Mouse (Mus musculus): Measurements from ENCODE around the gene Macf1. TPM values are rescaled to one million over a fixed set of nuclear protein-coding genes. Genes with fewer than 3 reads are reported as not detected.

Gene Macf1
- polyA plus RNA-seq, 1 experiment from 2014 or later, result 82.6 TPM

GRCm38 (mm10) chr4:123584084-123584719, 100.0 kb downstream of the Macf1 start:
- H3K9me3 ChIP-seq, result no peaks in the 10 kb centered on the region
- H3K36me3 ChIP-seq (replicated peaks), result no peaks in the 10 kb centered on the region
- H3K4me1 ChIP-seq, result peaks cover 19% of the 10 kb centered on the region
- no peaks in the 10 kb centered on the region for H3K27me3 ChIP-seq (replicated peaks)
- ATAC-seq (replicated peaks), result no peak
- WGBS, result 25% methylated on average over 8 of the region's 8 CpGs
- H3K4me3 ChIP-seq, result no peak overlapping the region
- no peak overlapping the region for H3K9ac ChIP-seq
- H3K27ac ChIP-seq, result peak overlapping the region; percentile 45; the same call in 1 of the 2 replicates
- H3K4me2 ChIP-seq, result no peak overlapping the region

GRCm38 (mm10) chr4:123577469-123578088, 106.6 kb downstream of the Macf1 start:
- ATAC-seq (replicated peaks), result no peak
- no peak overlapping the region for H3K9ac ChIP-seq
- 71% methylated on average over 2 of the region's 2 CpGs for WGBS
- H3K36me3 ChIP-seq (replicated peaks), result no peaks in the 10 kb centered on the region
- H3K27me3 ChIP-seq (replicated peaks), result no peaks in the 10 kb centered on the region
- no peaks in the 10 kb centered on the region for H3K9me3 ChIP-seq
- H3K4me1 ChIP-seq, result peaks cover 17% of the 10 kb centered on the region
- no peak overlapping the region for H3K4me2 ChIP-seq
- no peak overlapping the region for H3K27ac ChIP-seq
- H3K4me3 ChIP-seq, result no peak overlapping the region

- Histone ChIP-seq H3K36me3 (replicated peaks) (no peaks in the 10 kb centered on the region), H3K27ac (peak overlapping the region; percentile 66), H3K9me3 (no peaks in the 10 kb centered on the region), H3K4me1 (peaks cover 28% of the 10 kb centered on the region), H3K9ac (no peak overlapping the region), H3K27me3 (replicated peaks) (no peaks in the 10 kb centered on the region), H3K4me3 (no peak overlapping the region), H3K4me2 (peak overlapping the region; percentile 26)
- WGBS, result 9% methylated on average over 11 of the region's 11 CpGs
- peak; percentile 43; the same call in 1 of the 2 replicates for ATAC-seq (replicated peaks)
Measured at GRCm38 (mm10) chr4:123572434-123573336, 111.5 kb downstream of the Macf1 start.

GRCm38 (mm10) chr4:123571869-123572268, 112.3 kb downstream of the Macf1 start:
- H3K4me2 ChIP-seq, result no peak overlapping the region
- peak; percentile 31; the same call in 1 of the 2 replicates for ATAC-seq (replicated peaks)
- no peaks in the 10 kb centered on the region for H3K36me3 ChIP-seq (replicated peaks)
- H3K27ac ChIP-seq, result peak overlapping the region; percentile 38; the same call in 1 of the 2 replicates
- H3K27me3 ChIP-seq (replicated peaks), result no peaks in the 10 kb centered on the region
- no peak overlapping the region for H3K9ac ChIP-seq
- H3K4me3 ChIP-seq, result no peak overlapping the region
- WGBS, result 8% methylated on average over 7 of the region's 7 CpGs
- no peaks in the 10 kb centered on the region for H3K9me3 ChIP-seq
- H3K4me1 ChIP-seq, result peaks cover 28% of the 10 kb centered on the region

GRCm38 (mm10) chr4:123565291-123565861, 118.8 kb downstream of the Macf1 start:
- Histone ChIP-seq H3K4me1 (peaks cover 13% of the 10 kb centered on the region), H3K27ac (no peak overlapping the region), H3K9ac (no peak overlapping the region), H3K4me2 (no peak overlapping the region), H3K4me3 (no peak overlapping the region), H3K36me3 (replicated peaks) (no peaks in the 10 kb centered on the region), H3K27me3 (replicated peaks) (no peaks in the 10 kb centered on the region), H3K9me3 (no peaks in the 10 kb centered on the region)
- no peak for ATAC-seq (replicated peaks)
- WGBS, result 41% methylated on average over 7 of the region's 7 CpGs

- Histone ChIP-seq H3K27ac (no peak overlapping the region), H3K27me3 (replicated peaks) (no peaks in the 10 kb centered on the region), H3K9ac (no peak overlapping the region), H3K9me3 (no peaks in the 10 kb centered on the region), H3K4me2 (no peak overlapping the region), H3K4me3 (no peak overlapping the region), H3K4me1 (peaks cover 13% of the 10 kb centered on the region), H3K36me3 (replicated peaks) (no peaks in the 10 kb centered on the region)
- 91% methylated on average over 6 of the region's 6 CpGs for WGBS
- ATAC-seq (replicated peaks), result 0 out of 2 replicates have a peak, but pooled peaks have one; percentile 31
Measured at GRCm38 (mm10) chr4:123564051-123564791, 119.9 kb downstream of the Macf1 start.

GRCm38 (mm10) chr4:123562177-123562815, 121.9 kb downstream of the Macf1 start:
- no peak overlapping the region for H3K9ac ChIP-seq
- no peaks in the 10 kb centered on the region for H3K9me3 ChIP-seq
- no peak for ATAC-seq (replicated peaks)
- H3K27me3 ChIP-seq (replicated peaks), result no peaks in the 10 kb centered on the region
- H3K36me3 ChIP-seq (replicated peaks), result no peaks in the 10 kb centered on the region
- no peak overlapping the region for H3K4me2 ChIP-seq
- 82% methylated on average over 3 of the region's 3 CpGs for WGBS
- H3K4me1 ChIP-seq, result peaks cover 13% of the 10 kb centered on the region
- no peak overlapping the region for H3K4me3 ChIP-seq
- no peak overlapping the region for H3K27ac ChIP-seq

- Histone ChIP-seq H3K4me2 (no peak overlapping the region), H3K4me3 (no peak overlapping the region), H3K9ac (no peak overlapping the region), H3K9me3 (no peaks in the 10 kb centered on the region), H3K36me3 (replicated peaks) (no peaks in the 10 kb centered on the region), H3K27me3 (replicated peaks) (no peaks in the 10 kb centered on the region), H3K4me1 (peaks cover 12% of the 10 kb centered on the region), H3K27ac (no peak overlapping the region)
- WGBS, result 90% methylated on average over 4 of the region's 4 CpGs
- no peak for ATAC-seq (replicated peaks)
Measured at GRCm38 (mm10) chr4:123560896-123561295, 123.3 kb downstream of the Macf1 start.

- no peaks in the 10 kb centered on the region for H3K36me3 ChIP-seq (replicated peaks)
- H3K4me3 ChIP-seq, result no peak overlapping the region
- no peaks in the 10 kb centered on the region for H3K9me3 ChIP-seq
- H3K27ac ChIP-seq, result no peak overlapping the region
- no peak overlapping the region for H3K9ac ChIP-seq
- 92% methylated on average over 2 of the region's 2 CpGs for WGBS
- H3K4me2 ChIP-seq, result no peak overlapping the region
- H3K4me1 ChIP-seq, result 0 out of 2 replicates have a peak, but pooled peaks cover 3% of the 10 kb centered on the region
- H3K27me3 ChIP-seq (replicated peaks), result no peaks in the 10 kb centered on the region
- ATAC-seq (replicated peaks), result no peak
Measured at GRCm38 (mm10) chr4:123558496-123558895, 125.7 kb downstream of the Macf1 start.

GRCm38 (mm10) chr4:123555251-123555650, 128.9 kb downstream of the Macf1 start:
- Histone ChIP-seq H3K4me3 (no peak overlapping the region), H3K9ac (no peak overlapping the region), H3K27me3 (replicated peaks) (no peaks in the 10 kb centered on the region), H3K4me1 (0 out of 2 replicates have a peak, but pooled peaks cover 7% of the 10 kb centered on the region), H3K27ac (no peak overlapping the region), H3K36me3 (replicated peaks) (no peaks in the 10 kb centered on the region), H3K4me2 (no peak overlapping the region), H3K9me3 (no peaks in the 10 kb centered on the region)
- ATAC-seq (replicated peaks), result no peak

GRCm38 (mm10) chr4:123552689-123553088, 131.5 kb downstream of the Macf1 start:
- WGBS, result 35% methylated on average over 3 of the region's 3 CpGs

More at GRCm38 (mm10) chr4:123552689-123553088, 131.5 kb downstream of the Macf1 start:
- Histone ChIP-seq H3K9me3 (no peaks in the 10 kb centered on the region), H3K4me3 (no peak overlapping the region), H3K36me3 (replicated peaks) (no peaks in the 10 kb centered on the region), H3K4me1 (0 out of 2 replicates have a peak, but pooled peaks cover 7% of the 10 kb centered on the region), H3K27me3 (replicated peaks) (no peaks in the 10 kb centered on the region), H3K4me2 (no peak overlapping the region), H3K9ac (no peak overlapping the region), H3K27ac (no peak overlapping the region)
- no peak for ATAC-seq (replicated peaks)

All from midbrain, embryonic 15.5 days (tissue).